Mouse (Mus musculus): ENCODE data around the gene Ubash3b. TPM values are rescaled to one million over a fixed set of nuclear protein-coding genes. Genes with fewer than 3 reads are reported as not detected.

Gene Ubash3b
- polyA plus RNA-seq, 1 experiment, result 0.87 TPM

DNA sequence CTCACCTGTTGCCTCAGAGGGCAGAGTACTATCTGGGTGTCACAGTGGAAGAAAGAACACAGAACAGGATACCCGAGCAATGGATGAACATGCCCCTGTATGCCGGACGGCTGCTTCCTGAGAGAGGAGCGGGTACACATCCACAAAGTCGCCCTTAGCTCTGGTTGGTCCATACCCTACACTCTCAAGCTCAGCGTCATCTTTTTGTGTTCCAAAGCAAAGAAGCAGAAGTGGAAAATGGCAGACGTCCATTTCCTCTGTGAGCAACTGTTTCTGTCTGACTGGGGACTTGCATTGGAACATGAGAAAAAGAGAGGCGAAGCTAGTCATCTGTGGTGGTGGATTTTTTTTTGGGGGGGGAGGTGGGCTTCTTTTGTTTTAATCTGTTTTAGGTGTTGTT is 30.9 kb downstream of the Ubash3b start:
- H3K4me3 ChIP-seq (ENCODE audit: insufficient read depth, low read depth, low read length), result no peak overlapping the region
- no peak overlapping the region for H3K27ac ChIP-seq (replicated peaks; ENCODE audit: low read depth, low read length)
- peaks cover 4% of the 10 kb centered on the region; the same call in 1 of the 2 replicates for H3K4me1 ChIP-seq (ENCODE audit: control insufficient read depth, insufficient read depth, insufficient read length, low read length)

DNA sequence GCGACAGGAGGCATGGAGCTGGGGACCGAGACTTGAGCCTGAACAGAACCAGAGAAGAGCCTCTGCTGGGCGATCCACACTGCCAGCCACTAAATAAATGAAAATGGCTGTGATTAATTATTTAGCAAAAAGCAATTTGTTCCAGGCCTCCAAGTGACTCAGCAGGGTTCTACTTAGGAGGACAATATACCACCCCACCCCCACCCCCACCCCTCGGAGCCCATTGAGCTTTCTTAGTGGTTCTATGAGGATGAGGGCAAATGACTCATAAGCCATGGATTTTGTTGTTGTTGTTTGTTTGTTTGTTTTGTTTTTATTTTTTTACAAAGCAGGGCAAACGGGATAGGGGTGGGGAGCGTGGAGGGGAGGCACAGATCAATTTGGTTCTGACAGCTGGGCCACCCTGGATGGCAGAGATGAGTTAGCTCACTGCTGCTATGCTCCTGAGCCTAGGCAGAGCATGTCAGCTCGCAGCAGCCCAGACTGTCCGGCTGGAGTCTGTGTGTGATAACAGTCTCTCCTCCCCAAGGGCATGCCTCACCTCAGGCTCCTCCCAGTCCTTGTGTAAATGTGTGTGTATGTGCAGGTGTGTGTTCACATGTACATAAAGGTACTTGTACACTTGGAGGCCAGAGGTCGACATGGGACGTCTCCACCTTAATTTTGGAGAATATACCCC is 31.6 kb downstream of the Ubash3b start:
- no peak overlapping the region for H3K27ac ChIP-seq (replicated peaks; ENCODE audit: low read depth, low read length)
- H3K4me3 ChIP-seq (ENCODE audit: insufficient read depth, low read depth, low read length), result no peak overlapping the region
- peaks cover 4% of the 10 kb centered on the region; the same call in 1 of the 2 replicates for H3K4me1 ChIP-seq (ENCODE audit: control insufficient read depth, insufficient read depth, insufficient read length, low read length)

DNA sequence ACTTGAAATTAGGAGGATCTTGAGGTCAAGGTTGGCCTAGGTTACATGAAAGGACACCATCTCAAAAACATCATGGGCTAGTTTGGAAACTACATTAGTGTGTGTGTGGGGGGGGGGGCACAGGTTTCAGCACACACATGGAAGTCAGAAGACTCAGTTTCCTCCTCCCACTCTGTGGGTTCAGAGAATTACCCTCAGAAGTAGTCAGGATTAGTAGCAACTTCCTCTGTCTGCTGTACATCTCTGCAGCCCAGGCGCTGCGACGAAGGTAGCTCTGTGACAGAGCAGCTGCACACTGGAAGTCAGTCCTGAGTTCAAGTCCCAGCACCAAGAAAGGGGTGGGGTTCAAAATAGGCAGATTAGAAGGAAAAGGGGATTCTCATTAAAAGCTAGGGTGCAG is 32.2 kb downstream of the Ubash3b start:
- no peak overlapping the region for H3K4me3 ChIP-seq (ENCODE audit: insufficient read depth, low read depth, low read length)
- H3K4me1 ChIP-seq (ENCODE audit: control insufficient read depth, insufficient read depth, insufficient read length, low read length), result peaks cover 4% of the 10 kb centered on the region; the same call in 1 of the 2 replicates
- no peak overlapping the region for H3K27ac ChIP-seq (replicated peaks; ENCODE audit: low read depth, low read length)

DNA sequence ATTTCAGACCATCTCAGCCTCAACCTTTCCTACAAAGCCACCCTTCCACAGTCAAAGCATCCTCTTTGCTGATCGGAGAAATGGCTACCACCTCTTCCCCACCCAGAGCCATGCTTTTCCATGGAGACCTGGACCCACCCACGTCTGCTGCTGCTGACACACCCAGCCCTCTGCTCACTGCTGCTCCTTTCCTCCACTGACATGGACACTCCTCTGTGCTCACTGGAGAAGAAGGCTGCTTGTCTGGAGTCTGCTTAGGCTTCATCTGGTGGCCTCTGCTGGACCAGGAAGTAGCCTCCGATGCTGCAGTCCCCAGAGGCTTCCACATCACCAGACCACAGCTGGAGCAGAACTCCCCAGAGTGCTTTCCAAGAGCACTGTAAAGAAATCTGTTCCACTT is 34.8 kb downstream of the Ubash3b start:
- H3K27ac ChIP-seq (replicated peaks; ENCODE audit: low read depth, low read length), result no peak overlapping the region
- H3K4me3 ChIP-seq (ENCODE audit: insufficient read depth, low read depth, low read length), result no peak overlapping the region
- H3K4me1 ChIP-seq (ENCODE audit: control insufficient read depth, insufficient read depth, insufficient read length, low read length), result peaks cover 13% of the 10 kb centered on the region

DNA sequence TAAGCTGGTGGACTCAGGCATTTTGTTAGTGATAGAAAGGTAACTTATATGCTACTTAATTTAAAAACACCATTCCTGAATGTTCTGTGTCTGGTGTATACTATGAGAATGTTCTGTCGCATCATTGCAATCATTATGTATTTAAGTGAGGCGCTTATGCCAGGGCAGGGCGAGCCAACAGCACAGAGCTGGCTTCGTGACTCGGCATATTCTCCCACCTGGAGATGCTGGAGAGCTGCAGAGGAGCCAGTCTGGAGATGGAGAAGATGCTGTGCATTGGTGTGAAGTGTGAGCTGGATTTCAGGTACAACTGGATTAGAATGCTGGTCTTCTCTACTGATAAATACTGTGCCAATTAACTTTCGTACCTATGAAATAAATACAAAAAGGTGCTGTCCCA is 37.2 kb downstream of the Ubash3b start:
- Histone ChIP-seq H3K4me3 (ENCODE audit: insufficient read depth, low read depth, low read length) (no peak overlapping the region), H3K4me1 (ENCODE audit: control insufficient read depth, insufficient read depth, insufficient read length, low read length) (peaks cover 13% of the 10 kb centered on the region), H3K27ac (replicated peaks; ENCODE audit: low read depth, low read length) (no peak overlapping the region)

DNA sequence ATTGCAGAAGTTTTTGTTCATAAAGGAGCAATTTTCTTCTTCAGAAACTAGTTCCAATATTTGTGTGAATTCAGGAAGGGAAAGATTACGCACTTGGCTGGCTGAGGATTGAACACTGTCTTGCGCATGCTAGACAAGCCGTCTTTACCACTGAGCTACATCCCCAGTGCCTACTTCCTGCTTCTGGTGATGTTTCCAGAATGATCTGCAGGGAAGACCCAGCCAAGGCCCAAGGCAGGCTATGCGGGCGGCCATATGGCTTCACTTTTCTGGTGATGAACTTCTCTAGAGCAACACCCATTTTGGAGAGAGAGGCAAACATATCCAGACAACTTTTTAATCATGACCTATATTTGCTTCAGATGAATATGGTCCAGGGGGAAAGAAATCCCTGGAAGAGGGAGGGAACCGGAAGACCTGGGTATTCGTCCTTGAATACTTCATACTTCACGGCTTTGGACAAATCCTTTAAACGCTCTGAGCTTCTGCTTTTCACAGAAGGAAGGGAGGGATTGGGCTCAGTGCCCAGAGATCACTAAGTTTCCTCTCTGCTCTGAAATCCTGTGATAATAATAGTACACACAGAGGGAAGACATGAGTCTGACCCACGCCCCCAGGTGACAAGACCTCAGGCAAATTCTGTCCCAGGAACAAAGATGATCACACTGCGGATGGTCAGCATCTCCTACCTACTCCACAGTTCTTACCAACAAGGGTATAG is 38.9 kb downstream of the Ubash3b start:
- no peak overlapping the region for H3K4me3 ChIP-seq (ENCODE audit: insufficient read depth, low read depth, low read length)
- peaks cover 19% of the 10 kb centered on the region for H3K4me1 ChIP-seq (ENCODE audit: control insufficient read depth, insufficient read depth, insufficient read length, low read length)
- peak overlapping the region; percentile 26; the same call in 1 of the 2 replicates for H3K27ac ChIP-seq (replicated peaks; ENCODE audit: low read depth, low read length)

DNA sequence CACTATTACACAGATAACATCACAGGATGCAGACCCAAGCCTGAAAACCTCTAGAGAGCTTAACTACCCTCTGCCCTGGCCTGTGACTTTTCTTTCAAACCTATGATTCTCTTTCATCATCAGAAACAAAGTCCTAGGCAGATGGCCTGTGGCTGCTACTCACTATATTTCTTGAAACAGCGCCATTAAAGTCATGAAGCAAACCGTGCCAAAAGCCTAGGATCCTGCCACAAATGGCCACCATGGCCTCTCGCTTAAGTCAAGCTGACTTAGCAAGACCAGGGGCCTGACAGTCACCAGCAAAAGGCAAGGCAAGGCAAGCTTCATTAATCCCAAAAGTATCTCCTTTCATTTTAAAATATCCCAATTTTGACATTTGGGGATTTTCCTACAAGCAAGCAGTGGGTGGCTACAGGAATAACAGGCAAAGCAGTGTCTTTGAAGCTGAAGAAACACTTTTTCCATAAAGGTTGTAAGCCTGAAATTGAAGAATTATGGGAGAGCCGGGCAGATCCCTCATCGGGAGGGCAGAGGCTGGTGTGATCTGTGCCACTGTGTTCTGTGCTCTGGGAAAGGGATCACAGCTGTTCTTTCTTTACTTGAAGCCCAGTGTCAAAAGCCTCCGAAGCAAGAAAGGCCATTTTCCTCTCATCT is 39.7 kb downstream of the Ubash3b start:
- Histone ChIP-seq H3K4me1 (ENCODE audit: control insufficient read depth, insufficient read depth, insufficient read length, low read length) (peaks cover 18% of the 10 kb centered on the region), H3K27ac (replicated peaks; ENCODE audit: low read depth, low read length) (no peak overlapping the region), H3K4me3 (ENCODE audit: insufficient read depth, low read depth, low read length) (no peak overlapping the region)

DNA sequence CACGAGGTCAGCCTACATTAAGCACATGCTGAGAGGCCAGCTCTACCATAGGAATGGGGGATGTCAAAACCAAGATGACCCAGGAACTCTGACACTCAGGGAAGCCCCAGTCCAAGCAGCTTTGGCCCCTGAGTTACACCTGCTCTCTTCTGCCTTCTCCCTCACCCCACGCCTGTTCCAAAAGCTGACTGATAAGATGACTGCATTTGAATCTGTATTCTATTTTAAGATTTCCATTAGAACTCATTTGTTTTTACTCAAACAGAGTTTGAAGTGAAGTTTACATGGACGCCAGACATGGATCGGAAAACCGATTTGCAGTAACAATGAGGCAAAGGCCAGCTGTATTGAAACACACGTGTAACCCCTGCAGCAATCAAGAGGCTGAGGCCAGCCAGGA is 41.5 kb downstream of the Ubash3b start:
- Histone ChIP-seq H3K4me1 (ENCODE audit: control insufficient read depth, insufficient read depth, insufficient read length, low read length) (peaks cover 15% of the 10 kb centered on the region), H3K4me3 (ENCODE audit: insufficient read depth, low read depth, low read length) (no peak overlapping the region), H3K27ac (replicated peaks; ENCODE audit: low read depth, low read length) (no peak overlapping the region)

DNA sequence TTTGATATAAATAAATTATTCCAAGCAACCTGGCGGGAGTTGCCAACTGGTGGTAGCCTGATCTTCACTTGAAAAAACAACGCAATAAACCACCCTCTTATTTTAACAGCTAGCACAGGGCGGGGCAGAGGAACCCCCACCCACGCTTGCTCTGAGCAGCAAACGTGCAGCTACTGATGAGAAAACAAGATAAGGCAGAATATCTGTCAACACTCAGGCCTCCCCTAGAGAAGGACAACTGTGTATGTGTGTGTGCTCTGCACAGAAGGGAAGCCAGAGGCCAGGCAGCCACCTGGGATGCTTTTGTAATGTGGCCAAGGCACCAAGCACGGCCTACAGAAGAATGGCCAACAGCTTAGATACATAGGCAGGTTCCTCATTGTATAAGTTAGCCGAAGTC is 43.4 kb downstream of the Ubash3b start:
- H3K4me1 ChIP-seq (ENCODE audit: control insufficient read depth, insufficient read depth, insufficient read length, low read length), result peaks cover 12% of the 10 kb centered on the region
- H3K4me3 ChIP-seq (ENCODE audit: insufficient read depth, low read depth, low read length), result no peak overlapping the region
- no peak overlapping the region for H3K27ac ChIP-seq (replicated peaks; ENCODE audit: low read depth, low read length)

DNA sequence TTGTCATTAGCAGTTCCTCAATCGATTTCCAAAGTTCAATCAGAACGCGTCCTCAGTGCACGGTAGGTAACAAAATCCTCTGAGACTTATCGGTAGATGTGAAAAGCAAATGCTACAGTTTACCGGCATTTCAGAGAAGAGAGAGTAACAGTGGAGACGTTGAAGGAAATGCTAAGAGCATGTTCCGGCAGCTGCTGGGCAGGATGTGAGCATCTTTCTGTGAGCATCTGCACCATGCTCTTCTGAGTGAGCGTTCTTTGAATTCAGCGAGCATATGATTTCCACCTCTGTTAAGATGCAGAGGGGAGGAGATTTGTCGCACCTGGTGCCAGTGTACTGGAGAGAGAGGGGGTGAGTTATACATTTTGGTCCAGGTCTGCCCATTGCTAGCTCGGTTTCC is 45.4 kb downstream of the Ubash3b start:
- no peak overlapping the region for H3K27ac ChIP-seq (replicated peaks; ENCODE audit: low read depth, low read length)
- peaks cover 7% of the 10 kb centered on the region; the same call in 1 of the 2 replicates for H3K4me1 ChIP-seq (ENCODE audit: control insufficient read depth, insufficient read depth, insufficient read length, low read length)
- no peak overlapping the region for H3K4me3 ChIP-seq (ENCODE audit: insufficient read depth, low read depth, low read length)

DNA sequence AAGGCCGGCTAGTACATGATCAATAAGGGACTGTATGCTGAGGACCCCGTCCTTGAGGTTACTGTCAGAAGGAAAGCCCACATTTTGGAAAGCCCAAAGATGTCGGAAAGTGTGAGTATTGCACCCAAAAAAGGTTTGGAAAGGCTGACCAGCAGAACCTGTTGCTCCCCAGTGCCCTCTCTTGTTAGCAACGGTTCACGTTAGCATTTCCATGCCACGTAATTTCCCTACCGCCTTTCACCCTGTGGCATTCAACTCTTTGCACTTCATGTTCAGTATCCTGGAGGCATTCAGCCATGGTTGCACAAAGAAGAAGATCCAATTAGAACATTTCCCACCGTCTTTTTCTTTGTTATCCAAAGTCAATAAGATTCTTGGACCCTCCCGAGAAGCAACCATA is 47.1 kb downstream of the Ubash3b start:
- Histone ChIP-seq H3K4me1 (ENCODE audit: control insufficient read depth, insufficient read depth, insufficient read length, low read length) (peaks cover 7% of the 10 kb centered on the region; the same call in 1 of the 2 replicates), H3K4me3 (ENCODE audit: insufficient read depth, low read depth, low read length) (no peak overlapping the region), H3K27ac (replicated peaks; ENCODE audit: low read depth, low read length) (no peak overlapping the region)

DNA sequence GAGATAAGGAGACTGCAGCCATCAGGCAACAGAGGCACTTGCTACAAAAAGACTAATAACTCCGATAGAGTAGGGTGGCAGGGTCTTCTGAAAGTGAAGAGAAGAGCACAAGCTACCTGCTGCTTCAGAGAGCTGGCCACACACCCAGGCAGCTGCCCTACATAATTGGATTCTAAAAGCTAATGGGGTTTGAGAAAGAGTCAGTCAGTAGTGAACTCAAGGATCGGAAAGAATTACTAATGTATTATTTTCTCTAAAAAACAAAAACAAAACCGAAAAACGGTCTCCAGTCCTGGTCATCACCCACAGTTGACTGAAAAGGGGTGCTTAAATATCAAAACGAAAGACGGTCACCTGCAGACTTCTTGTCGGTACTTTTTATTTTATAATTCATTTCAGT is 51.7 kb downstream of the Ubash3b start:
- H3K4me1 ChIP-seq (ENCODE audit: control insufficient read depth, insufficient read depth, insufficient read length, low read length), result 0 out of 2 replicates have a peak, but pooled peaks cover 2% of the 10 kb centered on the region
- H3K4me3 ChIP-seq (ENCODE audit: insufficient read depth, low read depth, low read length), result no peak overlapping the region
- no peak overlapping the region for H3K27ac ChIP-seq (replicated peaks; ENCODE audit: low read depth, low read length)

DNA sequence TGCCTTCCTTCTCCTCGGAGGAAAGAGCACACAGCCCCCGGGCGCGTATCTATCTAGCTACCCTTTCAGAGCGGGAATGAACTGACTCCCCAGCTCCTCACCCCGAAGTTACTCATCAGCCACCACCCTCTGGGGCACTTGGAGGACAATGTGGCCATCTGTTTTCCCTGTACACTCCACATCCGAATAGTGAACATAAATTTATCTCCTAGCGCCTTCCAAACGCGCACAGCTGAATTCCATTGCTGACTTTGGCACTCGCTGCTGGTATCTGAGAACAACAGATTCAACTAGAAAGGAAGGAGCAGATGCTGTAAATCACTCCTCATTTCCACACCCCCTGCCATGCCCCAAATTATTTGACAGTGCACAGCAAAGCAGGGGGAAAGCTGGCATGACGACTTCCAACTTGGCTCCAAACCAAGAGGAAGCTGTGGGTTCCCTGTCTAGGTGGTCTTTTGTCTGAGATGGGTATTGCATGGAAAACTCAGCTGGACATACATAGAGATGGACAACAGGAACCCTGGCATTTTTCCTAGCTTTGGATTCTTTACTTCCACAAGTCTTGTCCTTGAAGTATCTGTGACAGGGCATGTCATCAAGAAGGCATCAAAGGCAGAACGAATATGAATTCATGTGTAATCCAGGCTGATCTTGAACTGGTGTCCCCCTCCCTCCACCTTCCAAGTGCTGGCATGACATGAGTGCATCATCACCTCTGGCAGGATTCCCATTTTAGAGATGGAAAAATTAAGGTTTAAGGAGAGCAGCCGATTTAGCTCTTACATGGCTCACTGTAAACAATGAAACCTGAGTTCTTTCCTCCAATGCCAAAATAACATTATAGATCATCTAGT is 52.9 kb downstream of the Ubash3b start:
- H3K27ac ChIP-seq (replicated peaks; ENCODE audit: low read depth, low read length), result no peak overlapping the region
- H3K4me3 ChIP-seq (ENCODE audit: insufficient read depth, low read depth, low read length), result no peak overlapping the region
- H3K4me1 ChIP-seq (ENCODE audit: control insufficient read depth, insufficient read depth, insufficient read length, low read length), result 0 out of 2 replicates have a peak, but pooled peaks cover 2% of the 10 kb centered on the region

DNA sequence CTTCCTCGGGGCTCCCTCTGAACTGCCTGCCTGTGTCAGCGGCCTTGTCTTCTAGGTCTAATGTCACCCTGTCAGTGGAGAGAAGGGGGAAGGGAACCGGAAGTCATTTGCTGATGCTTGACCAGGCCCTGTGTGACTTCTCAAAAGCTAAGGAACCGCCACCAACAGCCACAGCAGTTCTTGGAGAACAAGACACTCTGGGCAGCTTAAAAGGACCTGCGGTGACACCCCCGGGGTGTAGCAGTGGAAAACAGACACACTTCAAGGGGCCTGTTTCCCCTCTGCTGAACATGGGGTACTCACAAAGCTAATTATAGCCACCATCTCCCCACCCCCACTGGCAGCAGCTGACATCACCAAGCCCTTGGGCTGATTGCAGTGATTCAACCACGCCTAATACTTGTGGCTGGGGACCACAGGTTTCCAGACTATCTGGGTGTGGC is 56.3 kb downstream of the Ubash3b start:
- H3K4me3 ChIP-seq (ENCODE audit: insufficient read depth, low read depth, low read length), result no peak overlapping the region
- H3K27ac ChIP-seq (replicated peaks; ENCODE audit: low read depth, low read length), result no peak overlapping the region; the same call in 1 of the 2 replicates
- H3K4me1 ChIP-seq (ENCODE audit: control insufficient read depth, insufficient read depth, insufficient read length, low read length), result peaks cover 13% of the 10 kb centered on the region

DNA sequence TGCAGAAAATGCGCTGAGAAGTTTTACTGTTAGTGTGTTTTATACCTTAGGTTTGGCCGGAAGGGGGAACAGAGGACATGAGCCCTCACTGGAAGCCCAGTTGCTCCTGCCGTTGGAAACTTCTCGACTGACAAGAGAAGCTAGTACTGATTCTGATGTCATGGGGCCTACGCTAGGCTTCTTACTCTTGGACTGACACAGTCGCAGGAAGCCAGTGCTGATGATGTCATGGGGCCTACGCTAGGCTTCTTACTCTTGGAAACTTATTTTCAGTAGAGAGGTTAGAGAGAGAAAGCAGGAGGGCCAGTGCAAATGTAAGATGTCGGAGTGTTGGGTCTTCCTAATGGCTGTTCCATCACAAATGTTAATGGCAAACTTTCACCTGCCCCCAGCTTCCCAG is 57.8 kb downstream of the Ubash3b start:
- Histone ChIP-seq H3K4me3 (ENCODE audit: insufficient read depth, low read depth, low read length) (no peak overlapping the region), H3K27ac (replicated peaks; ENCODE audit: low read depth, low read length) (no peak overlapping the region), H3K4me1 (ENCODE audit: control insufficient read depth, insufficient read depth, insufficient read length, low read length) (peaks cover 17% of the 10 kb centered on the region)

Measured in brown adipose tissue, adult 24 weeks (tissue).